ENCODE assay signal across 8 mouse cellular contexts in genomic region chr5:14195172-14195819, GRCm38 (mm10).
DNase-seq lines count a peak whose midpoint lies in the region; ATAC-seq and TF ChIP-seq lines count a peak whose summit lies in the region.
"Had no signal": no experiment of that assay in that cellular context is flagged by ENCODE, and none has a peak within 500 bp of the region (broad histone marks: within the 10 kb centered on the region; RNA-seq: fewer than 3 reads in every experiment).

No protein-coding gene starts in this region.

- no peak overlapping the region for H3K4me3 ChIP-seq in neural tube, embryonic 11.5 days (ENCODE audit: low read depth, low read length)
- no peak overlapping the region for H3K4me3 ChIP-seq in hindbrain, embryonic 15.5 days
- H3K4me3 ChIP-seq in midbrain, embryonic 14.5 days (replicated peaks; ENCODE audit: low read depth, low read length), result no peak overlapping the region
- H3K4me3 ChIP-seq in kidney, embryonic 14.5 days (ENCODE audit: low read length), result no peak overlapping the region
- H3K4me3 ChIP-seq in thymus, adult 2 months (ENCODE audit: control insufficient read depth, insufficient read depth, low read length), result no peak overlapping the region
- H3K4me3 ChIP-seq: heart, embryonic 15.5 days had no signal

- peak; percentile 92 for ATAC-seq in neural tube, embryonic 11.5 days (ENCODE audit: insufficient read depth, low FRiP score, low TSS enrichment)
- ATAC-seq in hindbrain, embryonic 15.5 days (ENCODE audit: low FRiP score, low read depth), result peak; percentile 81
- ATAC-seq in midbrain, embryonic 14.5 days (ENCODE audit: low FRiP score, low TSS enrichment), result peak; percentile 89; the same call in 1 of the 2 replicates
- no peak for ATAC-seq in kidney, embryonic 14.5 days (ENCODE audit: low FRiP score, low TSS enrichment)

- 58% methylated on average over 6 of the region's 6 CpGs for WGBS in neural tube, embryonic 11.5 days
- WGBS in hindbrain, embryonic 15.5 days, result 51% methylated on average over 6 of the region's 6 CpGs
- WGBS in midbrain, embryonic 14.5 days, result 29% methylated on average over 6 of the region's 6 CpGs
- 71% methylated on average over 6 of the region's 6 CpGs for WGBS in kidney, embryonic 14.5 days
- WGBS in thymus, adult 2 months, result 85% methylated on average over 6 of the region's 6 CpGs

- no peaks in the 10 kb centered on the region for H3K4me1 ChIP-seq in neural tube, embryonic 11.5 days (ENCODE audit: control insufficient read depth, insufficient read depth, low read length)
- H3K4me1 ChIP-seq in hindbrain, embryonic 15.5 days (replicated peaks), result no peaks in the 10 kb centered on the region
- H3K4me1 ChIP-seq in midbrain, embryonic 14.5 days (ENCODE audit: control insufficient read depth, insufficient read depth, low read length), result peaks cover 6% of the 10 kb centered on the region; the same call in 1 of the 2 replicates
- 0 out of 2 replicates have a peak, but pooled peaks cover 2% of the 10 kb centered on the region for H3K4me1 ChIP-seq in kidney, embryonic 14.5 days (ENCODE audit: control insufficient read depth, insufficient read depth, low read length)
- H3K4me1 ChIP-seq in thymus, adult 2 months (replicated peaks; ENCODE audit: control insufficient read depth, insufficient read depth, low read length), result no peaks in the 10 kb centered on the region
- H3K4me1 ChIP-seq: heart, embryonic 15.5 days had no signal

- peak overlapping the region; percentile 26; the same call in 1 of the 2 replicates for H3K9ac ChIP-seq in neural tube, embryonic 11.5 days (ENCODE audit: low read length)
- H3K9ac ChIP-seq in hindbrain, embryonic 15.5 days, result no peak overlapping the region
- no peak overlapping the region; the same call in 1 of the 2 replicates for H3K9ac ChIP-seq in midbrain, embryonic 14.5 days (replicated peaks; ENCODE audit: low read length)
- H3K9ac ChIP-seq in kidney, embryonic 14.5 days (ENCODE audit: low read depth, low read length), result no peak overlapping the region
- H3K9ac ChIP-seq: heart, embryonic 15.5 days had no signal

- H3K9me3 ChIP-seq in neural tube, embryonic 11.5 days (ENCODE audit: control insufficient read depth, low read length), result no peaks in the 10 kb centered on the region
- no peaks in the 10 kb centered on the region for H3K9me3 ChIP-seq in hindbrain, embryonic 15.5 days
- H3K9me3 ChIP-seq in midbrain, embryonic 14.5 days (ENCODE audit: control insufficient read depth, low read length), result no peaks in the 10 kb centered on the region
- no peaks in the 10 kb centered on the region for H3K9me3 ChIP-seq in kidney, embryonic 14.5 days (ENCODE audit: control insufficient read depth, low read length)
- H3K9me3 ChIP-seq: heart, embryonic 15.5 days had no signal

- H3K36me3 ChIP-seq in neural tube, embryonic 11.5 days (ENCODE audit: control insufficient read depth, insufficient read depth, low read length), result no peaks in the 10 kb centered on the region
- H3K36me3 ChIP-seq in hindbrain, embryonic 15.5 days, result no peaks in the 10 kb centered on the region
- no peaks in the 10 kb centered on the region for H3K36me3 ChIP-seq in midbrain, embryonic 14.5 days (ENCODE audit: control insufficient read depth, insufficient read depth, low read length)
- no peaks in the 10 kb centered on the region for H3K36me3 ChIP-seq in kidney, embryonic 14.5 days (ENCODE audit: control insufficient read depth, insufficient read depth, low read length)
- H3K36me3 ChIP-seq in thymus, adult 2 months (ENCODE audit: control insufficient read depth, insufficient read depth, low read length), result no peaks in the 10 kb centered on the region
- H3K36me3 ChIP-seq: heart, embryonic 15.5 days had no signal

- no peak overlapping the region for H3K4me2 ChIP-seq in neural tube, embryonic 11.5 days (ENCODE audit: low read depth)
- H3K4me2 ChIP-seq in hindbrain, embryonic 15.5 days, result no peak overlapping the region
- peak overlapping the region; percentile 30 for H3K4me2 ChIP-seq in midbrain, embryonic 14.5 days (ENCODE audit: low read length)
- no peak overlapping the region for H3K4me2 ChIP-seq in kidney, embryonic 14.5 days (replicated peaks; ENCODE audit: low read depth, low read length)
- H3K4me2 ChIP-seq: heart, embryonic 15.5 days had no signal

- H3K27ac ChIP-seq in neural tube, embryonic 11.5 days (ENCODE audit: low read depth, low read length), result 0 out of 2 replicates have a peak overlapping the region, but pooled peaks have one; percentile 14
- H3K27ac ChIP-seq in hindbrain, embryonic 15.5 days (replicated peaks), result no peak overlapping the region
- peak overlapping the region; percentile 64; the same call in 1 of the 2 replicates for H3K27ac ChIP-seq in midbrain, embryonic 14.5 days (replicated peaks; ENCODE audit: low read depth, low read length)
- no peak overlapping the region for H3K27ac ChIP-seq in kidney, embryonic 14.5 days (ENCODE audit: low read depth, low read length)
- H3K27ac ChIP-seq in thymus, adult 2 months (ENCODE audit: control insufficient read depth, insufficient read depth, low read length), result no peak overlapping the region
- H3K27ac ChIP-seq: heart, embryonic 15.5 days had no signal

- no peaks in the 10 kb centered on the region for H3K27me3 ChIP-seq in neural tube, embryonic 11.5 days (ENCODE audit: control insufficient read depth, insufficient read depth, low read length)
- no peaks in the 10 kb centered on the region for H3K27me3 ChIP-seq in hindbrain, embryonic 15.5 days
- no peaks in the 10 kb centered on the region for H3K27me3 ChIP-seq in midbrain, embryonic 14.5 days (ENCODE audit: control insufficient read depth, insufficient read depth, low read length)
- H3K27me3 ChIP-seq in kidney, embryonic 14.5 days (ENCODE audit: control insufficient read depth, insufficient read depth, low read length), result no peaks in the 10 kb centered on the region
- H3K27me3 ChIP-seq in thymus, adult 2 months (ENCODE audit: control insufficient read depth, insufficient read depth, low read length), result no peaks in the 10 kb centered on the region
- H3K27me3 ChIP-seq: heart, embryonic 15.5 days had no signal

- TF ChIP-seq CTCF in thymus, adult 2 months (IDR thresholded peaks at IDR 0.05; ENCODE audit: borderline replicate concordance, control insufficient read depth, extremely low read depth, insufficient read depth, low read length, poor library complexity), result no peak

- DNase-seq in neural tube, embryonic 11.5 days (ENCODE audit: low spot score), result peak; percentile 19
- no peak for DNase-seq in neural tube, embryonic 10.5 days (ENCODE audit: extremely low spot score, low spot score)
- peak; percentile 52 for DNase-seq in midbrain, embryonic 14.5 days
- DNase-seq in ovary, postnatal 14 days (ENCODE audit: low spot score), result no peak
- DNase-seq in thymus, adult 2 months, result no peak

- TF ChIP-seq POLR2A in thymus, adult 2 months (IDR thresholded peaks at IDR 0.05; ENCODE audit: control insufficient read depth, extremely low read depth, insufficient read depth, low read length, poor library complexity), result no peak

Comparison
In these comparisons a context has a peak if more than half of its experiments do, and no peak if none do; other contexts are left out.
1. DNase-seq: peak in neural tube, embryonic 11.5 days (single experiment) and midbrain, embryonic 14.5 days (single experiment); none in neural tube, embryonic 10.5 days (single experiment), ovary, postnatal 14 days (single experiment) and thymus, adult 2 months (single experiment).
2. H3K27ac ChIP-seq: peak in neural tube, embryonic 11.5 days (single experiment) and midbrain, embryonic 14.5 days (single experiment); none in hindbrain, embryonic 15.5 days (single experiment), kidney, embryonic 14.5 days (single experiment) and thymus, adult 2 months (single experiment).